Mouse (Mus musculus) MEL (cell line): Measurements from ENCODE around the gene Nkx2-1.

Experiments
- CTCF ChIP-seq, 3 experiments: IDR thresholded peaks in 2 of 3; conservative IDR thresholded peaks in 1 of 3; 2 replicates each; pipeline ENCODE4 v1.5.1; 2011 to 2012; ENCODE audit warnings: low read length in 3 of 3, low read depth in 2 of 3, mild to moderate bottlenecking in 2 of 3, improper control_type of control experiment in 1 of 3, inconsistent platforms in 1 of 3, mixed read lengths in 1 of 3, moderate library complexity in 1 of 3; ENCODE audit not compliant: control insufficient read depth in 1 of 3, insufficient read depth in 1 of 3, poor library complexity in 1 of 3, severe bottlenecking in 1 of 3
- EP300 ChIP-seq, 2 experiments: IDR thresholded peaks; 2 replicates each; pipeline ENCODE4 v1.6.1; 2011; ENCODE audit warnings: improper control_type of control experiment in 2 of 2, low read length in 2 of 2, low read depth in 1 of 2, mild to moderate bottlenecking in 1 of 2
- GATA1 ChIP-seq: IDR thresholded peaks from 2 replicates; pipeline ENCODE4 v1.6.1; 2011; ENCODE audit warnings: low read depth, low read length, improper control_type of control experiment
- MAFK ChIP-seq: IDR thresholded peaks from 2 replicates; pipeline ENCODE4 v1.6.1; 2011; ENCODE audit warnings: low read depth, mild to moderate bottlenecking, low read length, improper control_type of control experiment, borderline replicate concordance
- MXI1 ChIP-seq: IDR thresholded peaks from 2 replicates; pipeline ENCODE4 v1.6.1; 2011; ENCODE audit warnings: mild to moderate bottlenecking, low read depth, low read length, improper control_type of control experiment
- MYC ChIP-seq: IDR thresholded peaks from 2 replicates; pipeline ENCODE4 v1.6.1; 2011; ENCODE audit warnings: low read depth, mild to moderate bottlenecking, low read length, improper control_type of control experiment, moderate library complexity
- NRF1 ChIP-seq: IDR thresholded peaks from 2 replicates; pipeline ENCODE4 v1.6.1; 2014; ENCODE audit warnings: low read depth, mild to moderate bottlenecking, inconsistent platforms, low read length, improper control_type of control experiment, moderate library complexity; ENCODE audit not compliant: poor library complexity, insufficient read depth, severe bottlenecking
- POLR2A ChIP-seq, 2 experiments: IDR thresholded peaks; 2 replicates each; pipeline ENCODE4 v1.6.1; 2011 to 2012; ENCODE audit warnings: low read length in 2 of 2, mild to moderate bottlenecking in 2 of 2, control low read depth in 1 of 2, improper control_type of control experiment in 1 of 2, low read depth in 1 of 2, moderate library complexity in 1 of 2; ENCODE audit not compliant: control insufficient read depth in 1 of 2, insufficient read depth in 1 of 2, poor library complexity in 1 of 2
- POLR2AphosphoS5 ChIP-seq: IDR thresholded peaks from 2 replicates; pipeline ENCODE4 v1.6.1; 2012; ENCODE audit warnings: low read depth, borderline replicate concordance, mild to moderate bottlenecking, inconsistent platforms, low read length, moderate library complexity, mixed read lengths
- TCF12 ChIP-seq: IDR thresholded peaks from 2 replicates; pipeline ENCODE4 v1.6.1; 2014; ENCODE audit warnings: low read depth, mild to moderate bottlenecking, inconsistent platforms, low read length, improper control_type of control experiment, moderate library complexity
- ZC3H11A ChIP-seq: IDR thresholded peaks from 2 replicates; pipeline ENCODE4 v1.6.1; 2012; ENCODE audit warnings: low read depth, mild to moderate bottlenecking, inconsistent platforms, low read length, improper control_type of control experiment

DNA sequence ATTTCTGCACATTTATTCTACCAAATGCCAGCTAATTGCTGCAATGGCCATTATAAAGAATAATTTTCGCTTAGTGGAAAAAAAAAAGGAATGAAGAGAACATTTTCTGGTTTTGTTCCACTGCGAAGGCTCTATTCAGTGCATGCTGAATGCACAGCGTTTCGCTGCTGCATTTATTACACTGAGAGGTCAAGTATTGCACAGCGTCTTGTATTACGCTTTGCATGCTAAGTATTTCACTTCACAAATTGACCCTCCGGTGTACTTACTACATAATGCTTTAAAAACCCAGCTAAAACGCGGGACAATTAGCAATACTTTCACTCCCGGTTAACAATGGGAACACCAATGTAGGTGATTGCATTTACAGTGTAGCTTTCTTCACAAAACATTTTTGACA is 54.1 kb downstream of the Nkx2-1 start:
- TF ChIP-seq NRF1 (no peak), EP300 (IDR thresholded peaks at IDR 0.05; ENCODE audit: low read depth in 1 of 2, low read length in 2 of 2) (no peak), POLR2A (IDR thresholded peaks at IDR 0.05; ENCODE audit: control insufficient read depth in 1 of 2, insufficient read depth in 1 of 2, low read depth in 1 of 2, low read length in 2 of 2, poor library complexity in 1 of 2) (no peak), MXI1 (no peak), CTCF (IDR thresholded peaks at IDR 0.05 in 2 of 3, conservative IDR thresholded peaks at IDR 0.05 in 1 of 3; ENCODE audit: control insufficient read depth in 1 of 3, insufficient read depth in 1 of 3, low read depth in 2 of 3, low read length in 3 of 3, poor library complexity in 1 of 3, severe bottlenecking in 1 of 3) (no peak), GATA1 (no peak), MAFK (no peak), POLR2AphosphoS5 (no peak), ZC3H11A (no peak), MYC (no peak), TCF12 (no peak)
